In the genomic region with DNA sequence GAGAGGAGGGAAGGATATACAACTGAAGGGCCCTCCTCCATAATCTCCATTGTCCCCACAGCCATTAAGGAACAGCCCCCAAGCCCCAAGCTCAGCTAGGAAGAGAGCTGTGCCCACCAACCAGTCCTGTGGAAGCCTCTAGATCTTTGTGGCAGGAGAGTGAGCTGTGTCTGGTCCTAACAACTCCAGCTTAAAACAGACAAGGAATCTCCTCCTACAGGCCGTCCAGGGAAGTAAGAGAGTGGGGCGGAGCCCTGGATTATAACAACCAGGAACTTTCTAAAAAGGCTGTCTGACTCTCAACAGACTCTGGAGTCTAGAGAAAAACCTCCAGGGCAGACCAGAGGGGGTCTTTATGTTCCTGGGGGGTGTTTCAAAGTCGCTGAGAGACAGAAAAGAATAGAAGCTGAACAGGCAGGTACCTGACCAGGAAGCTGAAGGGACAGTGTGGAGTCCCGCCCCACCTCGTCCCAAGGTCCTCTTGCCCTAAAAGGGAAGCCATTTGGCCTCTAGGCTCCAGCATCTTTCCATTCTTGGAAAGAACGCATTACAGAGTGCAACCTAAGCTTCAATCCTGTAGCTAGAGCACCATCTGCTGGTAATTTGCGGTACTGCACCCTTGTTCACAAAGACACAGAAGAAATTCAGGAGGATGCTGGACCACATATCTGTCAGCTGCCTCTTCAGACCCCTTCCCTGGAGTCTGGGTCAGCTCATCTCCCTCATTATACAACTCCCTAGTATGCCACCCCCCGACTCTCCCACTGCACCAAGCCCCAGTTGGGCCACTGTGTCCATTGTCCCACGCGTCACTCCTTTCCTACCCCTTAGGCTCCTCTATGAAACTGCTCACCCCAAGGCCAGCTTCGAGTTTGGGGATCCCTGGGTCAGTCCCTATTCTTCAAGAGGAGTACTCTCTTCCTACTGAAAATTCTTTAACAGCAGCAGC, we compare ENCODE assay signal across 9 mouse cellular contexts. TPM values are rescaled to one million over a fixed set of nuclear protein-coding genes. Genes with fewer than 3 reads are reported as not detected.
DNase-seq lines count a peak whose midpoint lies in the region; ATAC-seq and TF ChIP-seq lines count a peak whose summit lies in the region.
"Had no signal": no experiment of that assay in that cellular context is flagged by ENCODE, and none has a peak within 500 bp of the region (broad histone marks: within the 10 kb centered on the region; RNA-seq: fewer than 3 reads in every experiment).

No protein-coding gene starts in this region.

- H3K9me3 ChIP-seq in intestine, embryonic 16.5 days (ENCODE audit: control insufficient read depth, low read length): no peaks in the 10 kb centered on the region
- no peaks in the 10 kb centered on the region for H3K9me3 ChIP-seq in midbrain, embryonic 13.5 days

- no peak for ATAC-seq in CD4-positive, CD25-positive, alpha-beta regulatory T cell, adult 4 months
- ATAC-seq in intestine, embryonic 16.5 days: peak; percentile 19; the same call in 1 of the 2 replicates
- ATAC-seq in midbrain, embryonic 13.5 days: peak; percentile 82

- DNase-seq in CD4-positive, CD25-positive, alpha-beta regulatory T cell, adult 2 months (ENCODE audit: low read depth, low spot score): peak; percentile 87
- DNase-seq in cerebellum, adult 9-11 months: peak; percentile 58
- DNase-seq in frontal cortex, postnatal 10 days (ENCODE audit: low spot score in 2 of 2): peak; percentile 35 to 83
- peak; percentile 92 to 96 for DNase-seq in left cerebral cortex, postnatal 14 days (ENCODE audit: low spot score in 2 of 2)

- H3K9ac ChIP-seq in intestine, embryonic 16.5 days (ENCODE audit: low read depth, low read length): no peak overlapping the region
- H3K9ac ChIP-seq in midbrain, embryonic 13.5 days (replicated peaks): no peak overlapping the region

- peak; percentile 41; the same call in 1 of the 2 replicates for TF ChIP-seq CTCF in small intestine, adult 2 months (IDR thresholded peaks at IDR 0.05; ENCODE audit: extremely low read depth, insufficient read length, insufficient replicate concordance, low read depth, low read length)

- no peaks in the 10 kb centered on the region for H3K36me3 ChIP-seq in intestine, embryonic 16.5 days (ENCODE audit: control insufficient read depth, insufficient read depth, low read length)
- no peaks in the 10 kb centered on the region for H3K36me3 ChIP-seq in midbrain, embryonic 13.5 days
- H3K36me3 ChIP-seq in small intestine, adult 2 months (ENCODE audit: control insufficient read depth, insufficient read depth, low read length): no peaks in the 10 kb centered on the region

- H3K27me3 ChIP-seq in intestine, embryonic 16.5 days (replicated peaks; ENCODE audit: control insufficient read depth, insufficient read depth, low read length): no peaks in the 10 kb centered on the region
- no peaks in the 10 kb centered on the region for H3K27me3 ChIP-seq in midbrain, embryonic 13.5 days
- no peaks in the 10 kb centered on the region for H3K27me3 ChIP-seq in small intestine, adult 2 months (ENCODE audit: control insufficient read depth, insufficient read depth, low read length)

- no peak overlapping the region for H3K4me3 ChIP-seq in intestine, embryonic 16.5 days (ENCODE audit: low read length)
- H3K4me3 ChIP-seq in midbrain, embryonic 13.5 days (replicated peaks): no peak overlapping the region
- H3K4me3 ChIP-seq in small intestine, adult 2 months (ENCODE audit: low read depth, low read length): no peak overlapping the region
- H3K4me3 ChIP-seq: myocyte had no signal

- WGBS in intestine, embryonic 16.5 days: 19% methylated on average over 11 of the region's 11 CpGs
- 21% methylated on average over 11 of the region's 11 CpGs for WGBS in midbrain, embryonic 13.5 days
- WGBS in small intestine, adult 2 months: 19% methylated on average over 11 of the region's 11 CpGs

- no peak overlapping the region for H3K27ac ChIP-seq in intestine, embryonic 16.5 days (ENCODE audit: low read length)
- no peak overlapping the region for H3K27ac ChIP-seq in midbrain, embryonic 13.5 days
- no peak overlapping the region for H3K27ac ChIP-seq in small intestine, adult 2 months (ENCODE audit: insufficient read depth, low read depth, low read length)

- H3K4me1 ChIP-seq in intestine, embryonic 16.5 days (ENCODE audit: control insufficient read depth, insufficient read depth, low read length): peaks cover 20% of the 10 kb centered on the region
- peaks cover 3% of the 10 kb centered on the region; the same call in 1 of the 2 replicates for H3K4me1 ChIP-seq in midbrain, embryonic 13.5 days (replicated peaks)
- H3K4me1 ChIP-seq in small intestine, adult 2 months (ENCODE audit: control insufficient read depth, insufficient read depth, insufficient read length, low read length): peaks cover 31% of the 10 kb centered on the region

- no peak overlapping the region for H3K4me2 ChIP-seq in intestine, embryonic 16.5 days (ENCODE audit: low read depth, low read length)
- H3K4me2 ChIP-seq in midbrain, embryonic 13.5 days (replicated peaks): no peak overlapping the region

- intact Hi-C loops in left cerebral cortex, postnatal 14 days (cut with DNase I): loop anchor here (1.0 to 10.0 kb wide), 4 partner anchors 113 to 900 kb away; a partner anchor contains a TSS

- TF ChIP-seq POLR2A in small intestine, adult 2 months (IDR thresholded peaks at IDR 0.05; ENCODE audit: low read depth, low read length): no peak

RNA-seq across cellular contexts. Expression of a gene that starts 12.2 kb away (rescaled TPM):
- polyA plus RNA-seq in CD4-positive, CD25-positive, alpha-beta regulatory T cell, adult 4 months (2017; shearing (Covaris generic)): not detected
- polyA plus RNA-seq in intestine, embryonic 16.5 days (2015; fragmentation: Nextera tagmentation; extraction: Ambion mirVana): not detected in 2 replicates
- total RNA-seq in left cerebral cortex, postnatal 14 days (2021): not detected
- polyA plus RNA-seq in midbrain, embryonic 13.5 days (2015; fragmentation: Nextera tagmentation; extraction: Ambion mirVana): not detected in 2 replicates
- polyA plus RNA-seq in small intestine, adult 2 months (2012; rRNA removed): 0.09 TPM in 1 of 2 replicates, not detected in the other
- polyA plus RNA-seq: myocyte had no signal

RNA-seq across cellular contexts. Expression of a gene that starts 21.0 kb away (rescaled TPM):
- polyA plus RNA-seq in CD4-positive, CD25-positive, alpha-beta regulatory T cell, adult 4 months (2017; shearing (Covaris generic)): 1 to 10 TPM; 1.7 to 6.4 TPM
- polyA plus RNA-seq in intestine, embryonic 16.5 days (2015; fragmentation: Nextera tagmentation; extraction: Ambion mirVana): 11.5 and 11.8 TPM in 2 replicates
- total RNA-seq in left cerebral cortex, postnatal 14 days (2021): not detected
- polyA plus RNA-seq in midbrain, embryonic 13.5 days (2015; fragmentation: Nextera tagmentation; extraction: Ambion mirVana): not detected in 2 replicates
- 0.11 and 0.72 TPM in 2 replicates for polyA plus RNA-seq in small intestine, adult 2 months (2012; rRNA removed)
- polyA plus RNA-seq: myocyte had no signal

RNA-seq across cellular contexts. Expression of a gene that starts 33.2 kb away (rescaled TPM):
- polyA plus RNA-seq in CD4-positive, CD25-positive, alpha-beta regulatory T cell, adult 4 months (2017; shearing (Covaris generic)): not detected
- polyA plus RNA-seq in intestine, embryonic 16.5 days (2015; fragmentation: Nextera tagmentation; extraction: Ambion mirVana): not detected in 2 replicates
- total RNA-seq in left cerebral cortex, postnatal 14 days (2021): not detected
- not detected in 2 replicates for polyA plus RNA-seq in midbrain, embryonic 13.5 days (2015; fragmentation: Nextera tagmentation; extraction: Ambion mirVana)
- 0.08 TPM in 1 of 2 replicates, not detected in the other for polyA plus RNA-seq in small intestine, adult 2 months (2012; rRNA removed)

RNA-seq across cellular contexts. Expression of a gene that starts 37.8 kb away (rescaled TPM):
- polyA plus RNA-seq in CD4-positive, CD25-positive, alpha-beta regulatory T cell, adult 4 months (2017; shearing (Covaris generic)): 1,000 to 10,000 TPM; 1,870 to 3,129 TPM
- polyA plus RNA-seq in intestine, embryonic 16.5 days (2015; fragmentation: Nextera tagmentation; extraction: Ambion mirVana): 1,811 and 1,878 TPM in 2 replicates
- 100 to 1,000 TPM; 803 to 821 TPM for total RNA-seq in left cerebral cortex, postnatal 14 days (2021)
- polyA plus RNA-seq in midbrain, embryonic 13.5 days (2015; fragmentation: Nextera tagmentation; extraction: Ambion mirVana): 1,443 and 1,564 TPM in 2 replicates
- 49.3 and 102 TPM in 2 replicates for polyA plus RNA-seq in small intestine, adult 2 months (2012; rRNA removed)

RNA-seq across cellular contexts. Expression of a gene that starts 52.3 kb away (rescaled TPM):
- polyA plus RNA-seq in CD4-positive, CD25-positive, alpha-beta regulatory T cell, adult 4 months (2017; shearing (Covaris generic)): not detected
- 0.77 and 0.80 TPM in 2 replicates for polyA plus RNA-seq in intestine, embryonic 16.5 days (2015; fragmentation: Nextera tagmentation; extraction: Ambion mirVana)
- total RNA-seq in left cerebral cortex, postnatal 14 days (2021): not detected
- polyA plus RNA-seq in midbrain, embryonic 13.5 days (2015; fragmentation: Nextera tagmentation; extraction: Ambion mirVana): 1.2 and 2.5 TPM in 2 replicates
- 0.38 and 336 TPM in 2 replicates for polyA plus RNA-seq in small intestine, adult 2 months (2012; rRNA removed)
- polyA plus RNA-seq: myocyte had no signal
